Mouse (Mus musculus): ENCODE measurements around the gene Cyp4f14.
A peak's percentile ranks its signal among the peaks of the same experiment; 100 is the strongest.

Cyp4f14 gene

DNA sequence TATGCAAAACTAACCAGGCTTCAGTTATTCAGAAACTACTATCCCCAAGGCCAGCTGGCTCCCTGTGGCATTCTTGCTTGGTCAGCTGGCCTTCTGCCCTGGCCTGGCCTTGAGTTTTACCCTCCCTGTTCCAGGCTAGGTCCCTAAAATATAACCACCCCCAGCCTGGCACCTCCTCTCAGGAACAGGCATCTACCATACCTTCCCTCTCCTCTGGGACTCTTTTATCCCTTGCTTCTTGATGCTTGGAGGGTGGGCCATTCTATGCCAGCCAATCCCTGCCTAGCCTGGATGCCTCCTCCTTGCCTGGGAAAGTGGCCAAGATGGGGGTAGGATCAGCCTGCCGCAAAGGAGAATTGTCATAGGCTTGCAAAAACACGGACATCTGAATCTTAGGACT, at the start of gene Cyp4f14:
TSS of gene Cyp4f14 (minus strand) at position 212 of the 400 bp plus-strand sequence.
- TF ChIP-seq POU5F1 (IDR thresholded peaks at IDR 0.05; ENCODE audit: borderline replicate concordance, low read length) (no peak), NANOG (IDR thresholded peaks at IDR 0.05; ENCODE audit: borderline replicate concordance, low read length) (no peak), CTCF (conservative IDR thresholded peaks at IDR 0.05; ENCODE audit: low read length) (no peak)
- Histone ChIP-seq H3K4me1 (replicated peaks; ENCODE audit: low read depth, low read length) (peaks cover 4% of the 10 kb centered on the region; the same call in 1 of the 2 replicates), H3K27me3 (ENCODE audit: insufficient read depth, low read length) (peaks cover 40% of the 10 kb centered on the region), H3K9me3 (ENCODE audit: low read length) (no peaks in the 10 kb centered on the region), H3K4me3 (replicated peaks; ENCODE audit: low read length) (no peak within 1 kb of the TSS), H3K36me3 (ENCODE audit: insufficient read depth, low read length) (no peaks in the 10 kb centered on the region)

DNA sequence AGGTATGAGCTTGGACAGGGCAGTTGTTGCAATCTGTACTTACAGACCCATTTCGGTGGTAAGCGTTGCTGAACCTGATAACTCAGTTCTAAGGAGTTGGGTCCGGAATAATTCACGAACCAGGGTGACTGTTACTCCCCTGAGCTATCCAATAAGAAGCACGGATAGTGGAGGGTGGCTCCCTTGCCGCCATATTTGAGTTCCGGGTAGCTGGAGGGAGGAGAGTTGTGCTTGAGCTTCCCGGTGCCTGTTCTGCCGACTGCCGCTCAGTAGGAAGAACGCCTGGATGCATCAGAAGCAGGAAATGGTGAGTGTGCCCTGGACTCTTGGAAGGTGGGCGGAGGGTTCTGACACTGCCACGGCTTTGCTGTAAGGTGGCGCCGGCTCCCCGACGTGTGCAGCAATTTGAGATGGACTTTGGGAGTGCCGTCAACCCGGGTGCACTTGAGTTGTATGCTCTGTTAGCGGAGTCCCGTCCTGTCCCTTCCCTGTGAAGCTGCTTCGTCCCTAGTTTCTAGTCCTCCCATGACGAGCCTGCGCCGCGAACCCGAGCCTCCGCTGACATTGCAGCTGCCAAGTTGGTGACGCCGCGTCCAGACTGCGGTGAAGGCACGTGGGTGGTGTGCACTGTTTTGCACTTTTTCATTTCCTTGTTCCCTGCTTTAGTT, 48.6 kb upstream of the Cyp4f14 start, which contains the start of gene Zfp472:
TSS of gene Zfp472 (plus strand) at position 192 of the 668 bp plus-strand sequence.
- Histone ChIP-seq H3K27me3 (ENCODE audit: insufficient read depth, low read length) (no peaks in the 10 kb centered on the region), H3K36me3 (ENCODE audit: insufficient read depth, low read length) (no peaks in the 10 kb centered on the region), H3K9me3 (ENCODE audit: low read length) (peaks cover 20% of the 10 kb centered on the region), H3K4me3 (replicated peaks; ENCODE audit: low read length) (peak within 1 kb of the TSS; percentile 94), H3K4me1 (replicated peaks; ENCODE audit: low read depth, low read length) (peaks cover 23% of the 10 kb centered on the region)
- TF ChIP-seq CTCF (conservative IDR thresholded peaks at IDR 0.05; ENCODE audit: low read length), result no peak
- TF ChIP-seq NANOG (IDR thresholded peaks at IDR 0.05; ENCODE audit: borderline replicate concordance, low read length), result no peak

DNA sequence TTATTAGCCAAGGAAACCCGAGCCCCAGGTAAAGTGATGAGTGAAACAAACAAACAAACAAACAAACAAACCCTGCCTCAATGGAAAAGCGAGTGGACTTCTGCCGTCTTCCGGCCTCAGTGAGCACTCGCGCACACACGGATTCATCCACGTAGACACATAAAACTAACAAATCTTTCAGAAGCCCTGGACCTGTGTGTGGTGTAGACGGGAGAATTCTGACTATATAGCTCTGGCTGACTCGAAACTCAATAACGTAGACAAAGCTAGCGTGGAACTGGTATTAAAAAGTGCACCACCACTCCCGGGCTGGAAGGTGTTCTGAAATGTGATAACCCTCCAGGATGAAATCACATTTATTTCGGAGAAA, 48.1 kb upstream of the Cyp4f14 start:
- TF ChIP-seq CTCF (conservative IDR thresholded peaks at IDR 0.05; ENCODE audit: low read length) (no peak), NANOG (IDR thresholded peaks at IDR 0.05; ENCODE audit: borderline replicate concordance, low read length) (no peak), POU5F1 (IDR thresholded peaks at IDR 0.05; ENCODE audit: borderline replicate concordance, low read length) (no peak)
- Histone ChIP-seq H3K36me3 (ENCODE audit: insufficient read depth, low read length) (no peaks in the 10 kb centered on the region), H3K27me3 (ENCODE audit: insufficient read depth, low read length) (no peaks in the 10 kb centered on the region), H3K9me3 (ENCODE audit: low read length) (peaks cover 20% of the 10 kb centered on the region), H3K4me3 (replicated peaks; ENCODE audit: low read length) (peak overlapping the region; percentile 94), H3K4me1 (replicated peaks; ENCODE audit: low read depth, low read length) (peaks cover 23% of the 10 kb centered on the region)

DNA sequence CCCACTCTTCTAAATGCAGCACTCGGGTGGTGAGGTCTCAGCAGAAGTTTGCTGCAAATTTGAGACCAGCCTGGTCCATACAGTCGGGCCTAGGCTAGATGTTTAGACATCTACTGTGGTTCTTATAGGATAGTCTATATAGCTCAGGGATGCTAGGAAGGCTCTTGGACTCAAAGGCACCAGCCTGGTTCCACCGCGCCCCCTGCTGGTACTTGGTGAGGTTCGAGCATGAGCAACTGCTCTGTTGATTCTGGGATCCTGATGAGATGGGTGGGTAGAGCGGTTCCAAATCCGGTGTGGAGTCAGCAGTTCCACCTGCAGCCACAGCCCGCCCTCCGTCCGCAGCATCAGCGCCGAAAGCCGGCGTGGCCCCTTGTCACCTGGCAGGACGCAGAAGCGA, 34.3 kb upstream of the Cyp4f14 start:
- TF ChIP-seq CTCF (conservative IDR thresholded peaks at IDR 0.05; ENCODE audit: low read length) (peak; percentile 65), NANOG (IDR thresholded peaks at IDR 0.05; ENCODE audit: borderline replicate concordance, low read length) (no peak)
- Histone ChIP-seq H3K9me3 (ENCODE audit: low read length) (no peaks in the 10 kb centered on the region), H3K4me1 (replicated peaks; ENCODE audit: low read depth, low read length) (peaks cover 45% of the 10 kb centered on the region), H3K4me3 (replicated peaks; ENCODE audit: low read length) (peak overlapping the region; percentile 71), H3K36me3 (ENCODE audit: insufficient read depth, low read length) (no peaks in the 10 kb centered on the region), H3K27me3 (ENCODE audit: insufficient read depth, low read length) (peaks cover 11% of the 10 kb centered on the region)

DNA sequence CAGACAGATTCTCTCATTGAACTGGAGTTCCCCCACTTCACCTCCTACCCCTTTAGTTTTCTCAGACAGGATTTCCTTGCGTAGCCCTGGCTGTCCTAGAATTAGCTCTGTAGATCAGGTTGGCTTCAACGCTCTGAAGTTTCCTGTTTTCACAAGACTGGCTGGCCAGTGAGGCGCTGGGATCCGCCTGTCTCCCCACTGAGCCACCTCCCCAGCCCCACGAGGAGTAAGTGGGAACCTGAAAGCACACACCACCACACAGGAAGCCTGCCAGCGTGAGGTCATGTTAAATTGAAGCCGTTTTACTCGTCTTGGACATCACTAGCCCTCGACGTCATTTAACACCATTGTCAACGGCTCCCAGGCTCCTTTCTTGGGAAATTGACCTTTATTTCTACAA, 33.9 kb upstream of the Cyp4f14 start:
- TF ChIP-seq POU5F1 (IDR thresholded peaks at IDR 0.05; ENCODE audit: borderline replicate concordance, low read length) (no peak), CTCF (conservative IDR thresholded peaks at IDR 0.05; ENCODE audit: low read length) (no peak), NANOG (IDR thresholded peaks at IDR 0.05; ENCODE audit: borderline replicate concordance, low read length) (no peak)
- Histone ChIP-seq H3K9me3 (ENCODE audit: low read length) (no peaks in the 10 kb centered on the region), H3K4me1 (replicated peaks; ENCODE audit: low read depth, low read length) (peaks cover 50% of the 10 kb centered on the region)

DNA sequence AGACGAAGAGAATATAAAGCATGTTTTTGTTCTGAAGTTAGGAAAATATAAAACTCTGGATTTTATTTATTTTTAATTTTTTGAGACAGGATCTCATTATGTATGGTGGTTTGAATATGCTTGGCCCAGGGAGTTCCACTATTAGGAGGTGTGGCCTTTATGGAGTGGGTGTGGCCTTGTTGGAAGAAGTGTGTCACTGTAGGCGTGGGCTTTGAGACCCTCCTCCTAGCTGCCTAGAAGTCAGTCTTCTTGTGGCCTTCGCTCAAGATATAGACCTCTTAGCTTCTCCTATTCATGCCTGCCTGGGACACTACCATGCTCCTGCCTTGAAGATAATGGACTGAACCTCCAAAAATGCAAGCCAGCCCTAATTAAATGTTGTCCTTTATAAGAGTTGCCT, 33.0 kb upstream of the Cyp4f14 start:
- Histone ChIP-seq H3K9me3 (ENCODE audit: low read length) (no peaks in the 10 kb centered on the region), H3K4me1 (replicated peaks; ENCODE audit: low read depth, low read length) (peaks cover 57% of the 10 kb centered on the region)
- no peak for TF ChIP-seq NANOG (IDR thresholded peaks at IDR 0.05; ENCODE audit: borderline replicate concordance, low read length)
- TF ChIP-seq CTCF (conservative IDR thresholded peaks at IDR 0.05; ENCODE audit: low read length), result no peak
- TF ChIP-seq POU5F1 (IDR thresholded peaks at IDR 0.05; ENCODE audit: borderline replicate concordance, low read length), result no peak

More for the DNA sequence above, 33.9 kb upstream of the Cyp4f14 start:
- peaks cover 11% of the 10 kb centered on the region for H3K27me3 ChIP-seq (ENCODE audit: insufficient read depth, low read length)
- H3K4me3 ChIP-seq (replicated peaks; ENCODE audit: low read length), result peak overlapping the region; percentile 71; the same call in 1 of the 2 replicates
- no peaks in the 10 kb centered on the region for H3K36me3 ChIP-seq (ENCODE audit: insufficient read depth, low read length)

DNA sequence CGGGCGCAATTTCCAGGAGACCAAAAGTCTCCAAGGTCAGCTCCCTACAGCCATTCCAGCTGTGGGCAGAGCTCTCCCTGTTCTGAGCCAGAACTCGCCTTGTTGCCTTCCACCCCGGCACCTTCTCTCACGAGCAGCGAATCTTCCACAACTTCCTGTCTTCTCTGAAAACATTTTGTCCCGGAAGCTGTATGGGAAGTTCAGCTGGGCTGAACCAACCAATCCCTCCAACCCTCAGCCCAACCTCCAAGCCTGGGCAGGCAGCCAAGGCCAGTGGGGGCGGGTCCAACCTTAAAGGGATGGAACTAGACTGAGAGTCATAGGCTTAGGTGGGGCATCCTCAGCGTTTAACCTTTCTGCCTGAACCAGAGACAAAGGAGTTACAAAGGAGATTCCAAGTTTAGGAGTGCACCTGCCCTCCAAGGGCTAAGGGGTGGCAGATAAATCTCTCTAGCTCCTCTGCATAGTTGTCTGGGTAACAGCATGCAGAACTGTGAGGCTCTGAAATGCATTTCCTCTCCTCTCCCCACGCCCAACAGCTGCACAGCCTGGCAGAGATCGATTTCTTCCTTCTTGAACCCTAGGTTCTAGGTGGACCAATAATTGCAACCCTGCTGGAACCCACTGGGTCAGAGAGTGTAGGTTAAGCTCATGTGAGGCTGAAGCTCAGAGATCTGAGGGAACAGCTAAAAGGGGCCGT, 30.2 kb upstream of the Cyp4f14 start, which contains the start of gene Cyp4f13:
TSS of gene Cyp4f13 (minus strand) at position 188 of the 700 bp plus-strand sequence.
- H3K4me1 ChIP-seq (replicated peaks; ENCODE audit: low read depth, low read length), result peaks cover 54% of the 10 kb centered on the region
- H3K36me3 ChIP-seq (ENCODE audit: insufficient read depth, low read length), result peaks cover 16% of the 10 kb centered on the region; the same call in 1 of the 2 replicates
- no peaks in the 10 kb centered on the region for H3K9me3 ChIP-seq (ENCODE audit: low read length)
- H3K27me3 ChIP-seq (ENCODE audit: insufficient read depth, low read length), result peaks cover 8% of the 10 kb centered on the region
- peak within 1 kb of the TSS; percentile 83 for H3K4me3 ChIP-seq (replicated peaks; ENCODE audit: low read length)
- TF ChIP-seq POU5F1 (IDR thresholded peaks at IDR 0.05; ENCODE audit: borderline replicate concordance, low read length) (peak; percentile 30; the same call in 1 of the 2 replicates), NANOG (IDR thresholded peaks at IDR 0.05; ENCODE audit: borderline replicate concordance, low read length) (no peak)

More for the DNA sequence above, 33.0 kb upstream of the Cyp4f14 start:
- 0 out of 2 replicates have a peak, but pooled peaks cover 7% of the 10 kb centered on the region for H3K36me3 ChIP-seq (ENCODE audit: insufficient read depth, low read length)
- no peak overlapping the region for H3K4me3 ChIP-seq (replicated peaks; ENCODE audit: low read length)
- peaks cover 11% of the 10 kb centered on the region for H3K27me3 ChIP-seq (ENCODE audit: insufficient read depth, low read length)

DNA sequence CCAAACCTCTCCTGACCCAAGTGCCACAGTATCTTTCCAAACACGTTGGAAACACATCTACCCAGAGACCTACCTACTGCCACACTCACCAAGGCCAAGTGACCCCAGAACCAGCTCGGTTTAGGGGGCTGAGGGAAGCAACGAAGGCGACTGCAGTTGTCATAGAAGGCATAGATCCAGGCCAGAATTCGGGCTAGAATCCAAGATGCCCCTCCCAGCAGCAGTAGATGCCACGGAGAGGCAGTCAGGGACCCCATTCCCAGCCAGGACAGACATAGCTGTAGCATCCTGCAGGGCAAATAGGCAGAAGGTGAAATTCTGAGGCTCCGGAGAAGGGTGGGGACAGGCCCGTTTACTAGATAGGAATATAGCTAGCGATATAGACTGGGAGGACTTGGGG, 29.6 kb upstream of the Cyp4f14 start:
- Histone ChIP-seq H3K36me3 (ENCODE audit: insufficient read depth, low read length) (peaks cover 16% of the 10 kb centered on the region; the same call in 1 of the 2 replicates), H3K9me3 (ENCODE audit: low read length) (no peaks in the 10 kb centered on the region), H3K27me3 (ENCODE audit: insufficient read depth, low read length) (0 out of 2 replicates have a peak, but pooled peaks cover 1% of the 10 kb centered on the region), H3K4me3 (replicated peaks; ENCODE audit: low read length) (peak overlapping the region; percentile 83), H3K4me1 (replicated peaks; ENCODE audit: low read depth, low read length) (peaks cover 48% of the 10 kb centered on the region)
- no peak for TF ChIP-seq CTCF (conservative IDR thresholded peaks at IDR 0.05; ENCODE audit: low read length)
- no peak for TF ChIP-seq NANOG (IDR thresholded peaks at IDR 0.05; ENCODE audit: borderline replicate concordance, low read length)
- TF ChIP-seq POU5F1 (IDR thresholded peaks at IDR 0.05; ENCODE audit: borderline replicate concordance, low read length), result no peak

All from E14TG2a.4 (cell line).